Mouse (Mus musculus): ENCODE measurements around the gene Rpl35a. TPM values are rescaled to one million over a fixed set of nuclear protein-coding genes. Genes with fewer than 3 reads are reported as not detected.

Rpl35a gene
- polyA plus RNA-seq, 1 experiment, result 699 TPM

- Histone ChIP-seq H3K4me1 (ENCODE audit: control insufficient read depth, insufficient read depth, insufficient read length, low read length) (no peaks in the 10 kb centered on the region), H3K27ac (replicated peaks; ENCODE audit: low read depth, low read length) (no peak overlapping the region), H3K4me3 (ENCODE audit: insufficient read depth, low read depth, low read length) (peak overlapping the region; percentile 83)
Measured at GRCm38 (mm10) chr16:33063267-33063666, 7.0 kb downstream of the Rpl35a start.

- Histone ChIP-seq H3K4me1 (ENCODE audit: control insufficient read depth, insufficient read depth, insufficient read length, low read length) (no peaks in the 10 kb centered on the region), H3K27ac (replicated peaks; ENCODE audit: low read depth, low read length) (no peak overlapping the region), H3K4me3 (ENCODE audit: insufficient read depth, low read depth, low read length) (no peak overlapping the region)
Measured at GRCm38 (mm10) chr16:33064636-33065035, 8.4 kb downstream of the Rpl35a start.

- Histone ChIP-seq H3K4me1 (ENCODE audit: control insufficient read depth, insufficient read depth, insufficient read length, low read length) (no peaks in the 10 kb centered on the region), H3K4me3 (ENCODE audit: insufficient read depth, low read depth, low read length) (no peak overlapping the region), H3K27ac (replicated peaks; ENCODE audit: low read depth, low read length) (no peak overlapping the region)
Measured at GRCm38 (mm10) chr16:33070928-33071327, 14.7 kb downstream of the Rpl35a start.

GRCm38 (mm10) chr16:33072871-33073557 is 16.8 kb downstream of the Rpl35a start:
- Histone ChIP-seq H3K4me3 (ENCODE audit: insufficient read depth, low read depth, low read length) (no peak overlapping the region), H3K27ac (replicated peaks; ENCODE audit: low read depth, low read length) (no peak overlapping the region), H3K4me1 (ENCODE audit: control insufficient read depth, insufficient read depth, insufficient read length, low read length) (no peaks in the 10 kb centered on the region)

GRCm38 (mm10) chr16:33074967-33075366 is 18.7 kb downstream of the Rpl35a start:
- H3K4me3 ChIP-seq (ENCODE audit: insufficient read depth, low read depth, low read length), result no peak overlapping the region
- no peaks in the 10 kb centered on the region for H3K4me1 ChIP-seq (ENCODE audit: control insufficient read depth, insufficient read depth, insufficient read length, low read length)
- H3K27ac ChIP-seq (replicated peaks; ENCODE audit: low read depth, low read length), result no peak overlapping the region

- H3K27ac ChIP-seq (replicated peaks; ENCODE audit: low read depth, low read length), result no peak overlapping the region
- H3K4me1 ChIP-seq (ENCODE audit: control insufficient read depth, insufficient read depth, insufficient read length, low read length), result no peaks in the 10 kb centered on the region
- H3K4me3 ChIP-seq (ENCODE audit: insufficient read depth, low read depth, low read length), result no peak overlapping the region
Measured at GRCm38 (mm10) chr16:33076078-33076477, 19.8 kb downstream of the Rpl35a start.

- H3K27ac ChIP-seq (replicated peaks; ENCODE audit: low read depth, low read length), result no peak overlapping the region; the same call in none of the 2 replicates
- H3K4me3 ChIP-seq (ENCODE audit: insufficient read depth, low read depth, low read length), result no peak overlapping the region
- H3K4me1 ChIP-seq (ENCODE audit: control insufficient read depth, insufficient read depth, insufficient read length, low read length), result no peaks in the 10 kb centered on the region
Measured at GRCm38 (mm10) chr16:33077069-33077627, 20.9 kb downstream of the Rpl35a start.

GRCm38 (mm10) chr16:33080063-33080462 is 23.8 kb downstream of the Rpl35a start:
- H3K27ac ChIP-seq (replicated peaks; ENCODE audit: low read depth, low read length), result no peak overlapping the region
- H3K4me3 ChIP-seq (ENCODE audit: insufficient read depth, low read depth, low read length), result no peak overlapping the region
- H3K4me1 ChIP-seq (ENCODE audit: control insufficient read depth, insufficient read depth, insufficient read length, low read length), result peaks cover 2% of the 10 kb centered on the region; the same call in 1 of the 2 replicates

- H3K4me3 ChIP-seq (ENCODE audit: insufficient read depth, low read depth, low read length), result no peak overlapping the region
- no peak overlapping the region for H3K27ac ChIP-seq (replicated peaks; ENCODE audit: low read depth, low read length)
- peaks cover 2% of the 10 kb centered on the region for H3K4me1 ChIP-seq (ENCODE audit: control insufficient read depth, insufficient read depth, insufficient read length, low read length)
Measured at GRCm38 (mm10) chr16:33082951-33083350, 26.7 kb downstream of the Rpl35a start.

- H3K4me3 ChIP-seq (ENCODE audit: insufficient read depth, low read depth, low read length), result no peak overlapping the region
- peaks cover 2% of the 10 kb centered on the region for H3K4me1 ChIP-seq (ENCODE audit: control insufficient read depth, insufficient read depth, insufficient read length, low read length)
- no peak overlapping the region for H3K27ac ChIP-seq (replicated peaks; ENCODE audit: low read depth, low read length)
Measured at GRCm38 (mm10) chr16:33083996-33084395, 27.7 kb downstream of the Rpl35a start.

- Histone ChIP-seq H3K4me3 (ENCODE audit: insufficient read depth, low read depth, low read length) (no peak overlapping the region), H3K4me1 (ENCODE audit: control insufficient read depth, insufficient read depth, insufficient read length, low read length) (peaks cover 2% of the 10 kb centered on the region), H3K27ac (replicated peaks; ENCODE audit: low read depth, low read length) (peak overlapping the region; percentile 5)
Measured at GRCm38 (mm10) chr16:33085666-33086065, 29.4 kb downstream of the Rpl35a start.

Other genes with a start within 250 kb of the Rpl35a start
- not detected in 2 replicates for gene Smbd1, start 246.0 kb upstream of the Rpl35a start, polyA plus RNA-seq (2012; ENCODE audit: insufficient read depth, insufficient read length, missing spikeins)
- gene Fyttd1, start 179.0 kb upstream of the Rpl35a start, polyA plus RNA-seq (2012; ENCODE audit: insufficient read depth, insufficient read length, missing spikeins), result 24.4 and 45.4 TPM in 2 replicates
- gene Rubcn, start 178.7 kb upstream of the Rpl35a start, polyA plus RNA-seq (2012; ENCODE audit: insufficient read depth, insufficient read length, missing spikeins), result 9.6 and 12.6 TPM in 2 replicates
- 10.2 and 13.6 TPM in 2 replicates for gene Lrch3, start 142.4 kb upstream of the Rpl35a start, polyA plus RNA-seq (2012; ENCODE audit: insufficient read depth, insufficient read length, missing spikeins)
- 0.87 and 0.92 TPM in 2 replicates for gene Iqcg, start 235 bp upstream of the Rpl35a start, polyA plus RNA-seq (2012; ENCODE audit: insufficient read depth, insufficient read length, missing spikeins)
- 2.1 and 2.4 TPM in 2 replicates for gene Lmln, start 6.1 kb downstream of the Rpl35a start, polyA plus RNA-seq (2012; ENCODE audit: insufficient read depth, insufficient read length, missing spikeins)
- 23.3 and 24.1 TPM in 2 replicates for gene Osbpl11, start 128.6 kb downstream of the Rpl35a start, polyA plus RNA-seq (2012; ENCODE audit: insufficient read depth, insufficient read length, missing spikeins)
- gene Snx4, start 195.0 kb downstream of the Rpl35a start, polyA plus RNA-seq (2012; ENCODE audit: insufficient read depth, insufficient read length, missing spikeins), result 23.1 and 36.8 TPM in 2 replicates